Mouse (Mus musculus) liver, adult 2 months (tissue): ENCODE data around the gene Ebf1.

Experiments
- CTCF ChIP-seq: fragments of 200-500 bp; IDR thresholded peaks from 2 replicates; pipeline ENCODE4 v1.5.1; 2011; ENCODE audit warnings: low read depth, low read length, control low read depth
- POLR2A ChIP-seq: fragments of 200-500 bp; IDR thresholded peaks from 2 replicates; pipeline ENCODE4 v1.6.1; 2011; ENCODE audit warnings: low read length, control low read depth; ENCODE audit not compliant: insufficient read depth; ENCODE audit errors: extremely low read depth

GRCm38 (mm10) chr11:44701221-44701810 is 84.2 kb downstream of the Ebf1 start:
- TF ChIP-seq POLR2A (no peak), CTCF (no peak)
